Mouse (Mus musculus) CH12.LX (cell line): ENCODE measurements around the gene Gm5426.
"Not testable (repeated sequence)": the region's sequence is repeated elsewhere in the genome, so short reads cannot be mapped to it uniquely, and the experiment has no call there.

Source experiments
- CTCF ChIP-seq, 2 experiments: IDR thresholded peaks in 1 of 2; conservative IDR thresholded peaks in 1 of 2; 2 replicates each; pipeline ENCODE4 v1.5.1; 2011 to 2012; ENCODE audit warnings: low read depth in 2 of 2, low read length in 2 of 2, improper control_type of control experiment in 1 of 2, inconsistent platforms in 1 of 2, mild to moderate bottlenecking in 1 of 2, moderate library complexity in 1 of 2
- MAX ChIP-seq: IDR thresholded peaks from 2 replicates; pipeline ENCODE4 v1.6.1; 2011; ENCODE audit warnings: low read length, improper control_type of control experiment
- SMC3 ChIP-seq: IDR thresholded peaks from 2 replicates; pipeline ENCODE4 v1.6.1; 2011; ENCODE audit warnings: low read depth, low read length, improper control_type of control experiment

GRCm38 (mm10) chr10:96139274-96139673, 2.9 kb downstream of the Gm5426 start:
- not testable (repeated sequence) for TF ChIP-seq SMC3; MAX; CTCF (conservative IDR thresholded peaks at IDR 0.05 in 1 of 2, IDR thresholded peaks at IDR 0.05 in 1 of 2; ENCODE audit: low read depth in 2 of 2, low read length in 2 of 2)
